Mouse (Mus musculus): ENCODE results near the gene Tigd4.

- no peak for TF ChIP-seq BHLHE40 (IDR thresholded peaks at IDR 0.05; ENCODE audit: low read depth, low read length)
- TF ChIP-seq USF1 (IDR thresholded peaks at IDR 0.05; ENCODE audit: low read depth, low read length), result no peak
- no peak for TF ChIP-seq CTCF (conservative IDR thresholded peaks at IDR 0.05 in 1 of 2, IDR thresholded peaks at IDR 0.05 in 1 of 2; ENCODE audit: low read depth in 2 of 2, low read length in 2 of 2)
- TF ChIP-seq ZC3H11A (IDR thresholded peaks at IDR 0.05; ENCODE audit: low read depth, low read length), result no peak
- no peak for TF ChIP-seq MXI1 (IDR thresholded peaks at IDR 0.05; ENCODE audit: low read depth, low read length)
- no peak for TF ChIP-seq EP300 (IDR thresholded peaks at IDR 0.05; ENCODE audit: low read length)
- TF ChIP-seq TBP (conservative IDR thresholded peaks at IDR 0.05; ENCODE audit: low read depth, low read length), result no peak
- no peak for TF ChIP-seq ZMIZ1 (IDR thresholded peaks at IDR 0.05; ENCODE audit: low read depth, low read length)
- TF ChIP-seq TCF12 (IDR thresholded peaks at IDR 0.05; ENCODE audit: low read depth, low read length), result no peak
- TF ChIP-seq POLR2A (IDR thresholded peaks at IDR 0.05; ENCODE audit: low read depth, low read length), result no peak
- TF ChIP-seq CHD1 (IDR thresholded peaks at IDR 0.05; ENCODE audit: low read depth, low read length), result no peak
Observed at GRCm38 (mm10) chr3:84601870-84602495, 8.6 kb downstream of the Tigd4 start.

All from CH12.LX (cell line).